In genomic region chrX:12146263-12146662, GRCm38 (mm10) we compare ENCODE assay signal across 18 mouse cellular contexts.
"Had no signal": no experiment of that assay in that cellular context is flagged by ENCODE, and none has a peak within 500 bp of the region (broad histone marks: within the 10 kb centered on the region; RNA-seq: fewer than 3 reads in every experiment).

No protein-coding gene starts in this region.

- DNase-seq: lung, adult 18-20 months; lung, embryonic 14.5 days; lung, postnatal 10 days; lung, postnatal 4 days; midbrain, embryonic 14.5 days; right cerebral cortex, postnatal 14 days; thymus, adult 2 months; thymus, postnatal 25 days; thymus, postnatal 4 days had no signal

- H3K9ac ChIP-seq: liver, embryonic 12.5 days; liver, embryonic 14.5 days; lung, embryonic 14.5 days; midbrain, embryonic 12.5 days; neural tube, embryonic 13.5 days; neural tube, embryonic 15.5 days; stomach, embryonic 15.5 days had no signal

- H3K9me3 ChIP-seq: liver, embryonic 12.5 days; midbrain, embryonic 12.5 days; neural tube, embryonic 13.5 days; neural tube, embryonic 15.5 days; stomach, embryonic 15.5 days had no signal

- H3K36me3 ChIP-seq: liver, embryonic 12.5 days; midbrain, embryonic 12.5 days; neural tube, embryonic 13.5 days; neural tube, embryonic 15.5 days; stomach, embryonic 15.5 days had no signal

- ATAC-seq: liver, embryonic 12.5 days; midbrain, embryonic 16.5 days had no signal

- H3K4me3 ChIP-seq: liver, embryonic 12.5 days; midbrain, embryonic 12.5 days; myocyte; neural tube, embryonic 13.5 days; neural tube, embryonic 15.5 days; stomach, embryonic 15.5 days had no signal

- H3K27ac ChIP-seq: liver, embryonic 12.5 days; liver, embryonic 14.5 days; midbrain, embryonic 12.5 days; neural tube, embryonic 13.5 days; neural tube, embryonic 15.5 days; stomach, embryonic 15.5 days; stomach, postnatal 0 days had no signal

- H3K4me2 ChIP-seq: liver, embryonic 12.5 days; lung, embryonic 14.5 days; midbrain, embryonic 12.5 days; neural tube, embryonic 13.5 days; neural tube, embryonic 15.5 days; stomach, embryonic 15.5 days had no signal
